In genomic region chr12:86435651-86436050, GRCm38 (mm10) we compare ENCODE assay signal across 22 mouse cellular contexts.
"Had no signal": no experiment of that assay in that cellular context is flagged by ENCODE, and none has a peak within 500 bp of the region (broad histone marks: within the 10 kb centered on the region; RNA-seq: fewer than 3 reads in every experiment).

No protein-coding gene starts in this region.

- H3K36me3 ChIP-seq: liver, embryonic 15.5 days; lung, embryonic 15.5 days; midbrain, embryonic 13.5 days; midbrain, embryonic 15.5 days; neural tube, embryonic 12.5 days; stomach, embryonic 15.5 days had no signal

- H3K27me3 ChIP-seq: midbrain, embryonic 15.5 days; stomach, embryonic 15.5 days had no signal

- H3K9me3 ChIP-seq: liver, embryonic 15.5 days; lung, embryonic 15.5 days; megakaryocyte, embryonic 14.5 days; midbrain, embryonic 13.5 days; midbrain, embryonic 15.5 days; neural tube, embryonic 12.5 days; stomach, embryonic 15.5 days had no signal

- H3K4me2 ChIP-seq: liver, embryonic 15.5 days; lung, embryonic 15.5 days; midbrain, embryonic 11.5 days; midbrain, embryonic 13.5 days; midbrain, embryonic 15.5 days; neural tube, embryonic 12.5 days; stomach, embryonic 15.5 days had no signal

- H3K4me1 ChIP-seq: liver, embryonic 15.5 days; lung, embryonic 15.5 days; stomach, embryonic 15.5 days had no signal

- ATAC-seq: liver, postnatal 0 days; lung, postnatal 0 days; midbrain, embryonic 13.5 days; midbrain, embryonic 15.5 days had no signal

- H3K27ac ChIP-seq: liver, embryonic 15.5 days; lung, embryonic 15.5 days; macrophage; midbrain, embryonic 13.5 days; midbrain, embryonic 15.5 days; neural tube, embryonic 12.5 days; stomach, embryonic 15.5 days had no signal

- H3K4me3 ChIP-seq: liver, embryonic 15.5 days; lung, embryonic 15.5 days; megakaryocyte, embryonic 14.5 days; midbrain, embryonic 13.5 days; midbrain, embryonic 15.5 days; neural tube, embryonic 12.5 days; stomach, embryonic 15.5 days had no signal

- DNase-seq: liver, postnatal 0 days; lung, adult 2 months; lung, postnatal 14 days; lung, postnatal 36 days; retina, postnatal 1 day; right cerebral cortex, adult 18-20 months; right cerebral cortex, postnatal 25 days; right cerebral cortex, postnatal 4 days; spleen, adult 18-20 months; thymus, adult 18-20 months; thymus, postnatal 14 days; thymus, postnatal 36 days had no signal

- H3K9ac ChIP-seq: liver, embryonic 15.5 days; liver, postnatal 0 days; lung, embryonic 15.5 days; midbrain, embryonic 13.5 days; midbrain, embryonic 15.5 days; neural tube, embryonic 12.5 days; stomach, embryonic 15.5 days had no signal
